Mouse (Mus musculus) naive thymus-derived CD4-positive, alpha-beta T cell, adult 2 months (primary cell): ENCODE measurements around the gene Kpnb1.
"Not testable (repeated sequence)": the region's sequence is repeated elsewhere in the genome, so short reads cannot be mapped to it uniquely, and the experiment has no call there.

Experiments used
- DNase-seq: peaks from one replicate; pipeline ENCODE4 v3.0.0-alpha.2; 2011; ENCODE audit warnings: low read depth

Kpnb1 gene

GRCm38 (mm10) chr11:97187764-97188642 is at the start of gene Kpnb1:
Gene Kpnb1 (minus strand): TSS chr11:97187881.
- DNase-seq, result peak; percentile 98

- DNase-seq, result no peak
Measured at GRCm38 (mm10) chr11:97232436-97232835, 44.8 kb upstream of the Kpnb1 start.

GRCm38 (mm10) chr11:97229396-97229795 is 41.7 kb upstream of the Kpnb1 start:
- no peak for DNase-seq

GRCm38 (mm10) chr11:97228985-97229384 is 41.3 kb upstream of the Kpnb1 start:
- DNase-seq, result no peak

- no peak for DNase-seq
Measured at GRCm38 (mm10) chr11:97226131-97226530, 38.5 kb upstream of the Kpnb1 start.

GRCm38 (mm10) chr11:97223485-97223884 is 35.8 kb upstream of the Kpnb1 start:
- DNase-seq, result no peak

- DNase-seq, result no peak
Measured at GRCm38 (mm10) chr11:97221611-97222010, 33.9 kb upstream of the Kpnb1 start.

- no peak for DNase-seq
Measured at GRCm38 (mm10) chr11:97220211-97220610, 32.5 kb upstream of the Kpnb1 start.

GRCm38 (mm10) chr11:97214411-97214810 is 26.7 kb upstream of the Kpnb1 start:
- no peak for DNase-seq

- DNase-seq, result no peak
Measured at GRCm38 (mm10) chr11:97210728-97211400, 23.2 kb upstream of the Kpnb1 start.

GRCm38 (mm10) chr11:97207011-97207422 is 19.3 kb upstream of the Kpnb1 start:
- no peak for DNase-seq

GRCm38 (mm10) chr11:97199519-97199918 is 11.8 kb upstream of the Kpnb1 start:
- no peak for DNase-seq

- DNase-seq, result peak; percentile 79
Measured at GRCm38 (mm10) chr11:97198601-97199000, 10.9 kb upstream of the Kpnb1 start.

GRCm38 (mm10) chr11:97197021-97197420 is 9.3 kb upstream of the Kpnb1 start:
- no peak for DNase-seq

- DNase-seq, result no peak
Measured at GRCm38 (mm10) chr11:97196541-97196940, 8.9 kb upstream of the Kpnb1 start.

- no peak for DNase-seq
Measured at GRCm38 (mm10) chr11:97192621-97192951, 4.9 kb upstream of the Kpnb1 start.

- DNase-seq, result no peak
Measured at GRCm38 (mm10) chr11:97191915-97192620, 4.4 kb upstream of the Kpnb1 start.

- DNase-seq, result no peak
Measured at GRCm38 (mm10) chr11:97190992-97191391, 3.3 kb upstream of the Kpnb1 start.

- DNase-seq, result not testable (repeated sequence)
Measured at GRCm38 (mm10) chr11:97189645-97190044, 2.0 kb upstream of the Kpnb1 start.

GRCm38 (mm10) chr11:97189231-97189630 is 1.6 kb upstream of the Kpnb1 start:
- DNase-seq, result peak; percentile 23

- DNase-seq, result no peak
Measured at GRCm38 (mm10) chr11:97188643-97188955, 918 bp upstream of the Kpnb1 start.

- peak; percentile 93 for DNase-seq
Measured at GRCm38 (mm10) chr11:97186947-97187763, 526 bp downstream of the Kpnb1 start.
